Mouse (Mus musculus) 3134 (cell line): ENCODE measurements around the gene Frmpd4.
A peak's percentile ranks its signal among the peaks of the same experiment; 100 is the strongest.

Experiments used
- DNase-seq: peaks from one replicate; pipeline ENCODE4 v3.0.0-alpha.2; 2011; ENCODE audit warnings: low spot score; ENCODE audit not compliant: insufficient read length; ENCODE audit errors: extremely low read depth

The Frmpd4 gene

DNA sequence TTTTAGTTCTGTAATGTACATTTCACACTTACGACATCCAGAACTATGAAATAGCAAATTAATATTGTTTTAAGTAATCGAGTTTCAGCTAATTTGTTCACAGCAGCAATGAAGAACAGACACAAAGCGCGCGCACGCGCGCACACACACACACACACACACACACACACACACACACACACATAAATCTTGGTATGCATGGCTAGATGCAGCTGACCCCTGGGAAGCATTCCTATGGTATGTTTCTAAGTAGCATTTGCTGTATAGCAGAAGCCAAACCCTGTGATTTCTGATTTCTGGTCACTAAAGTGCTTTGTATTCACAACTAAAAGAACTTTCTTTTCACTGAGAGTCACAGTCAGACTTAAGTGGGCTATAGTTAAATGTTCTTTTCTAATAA lies 922.8 kb downstream of the Frmpd4 start:
- no peak for DNase-seq

DNA sequence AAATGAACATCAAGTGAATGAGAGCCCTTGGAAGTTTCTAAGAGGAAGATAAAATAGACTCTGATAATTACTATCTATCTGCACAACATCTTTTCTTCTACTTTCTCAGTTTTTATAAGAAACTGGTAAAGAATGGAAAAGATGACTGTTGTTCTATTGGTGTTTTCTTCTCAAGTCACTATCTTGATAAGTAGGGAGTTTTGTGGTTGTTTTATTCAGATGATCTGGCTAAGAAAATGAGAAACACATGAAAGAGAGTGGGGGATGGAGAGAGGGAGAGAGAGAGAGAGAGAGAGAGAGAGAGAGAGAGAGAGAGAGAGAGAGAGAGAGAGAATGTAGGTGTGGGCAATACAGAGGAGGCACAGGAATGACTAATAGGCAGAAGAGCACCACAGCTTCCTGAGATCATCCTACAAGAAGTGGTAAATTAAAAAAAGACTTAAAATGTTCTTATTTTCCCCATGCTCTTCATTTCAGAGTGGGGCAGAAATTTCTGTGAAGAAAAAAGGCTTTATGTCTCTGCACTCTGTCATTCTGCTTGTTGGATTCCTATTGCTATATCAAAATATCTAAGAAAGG lies 979.3 kb downstream of the Frmpd4 start:
- no peak for DNase-seq

DNA sequence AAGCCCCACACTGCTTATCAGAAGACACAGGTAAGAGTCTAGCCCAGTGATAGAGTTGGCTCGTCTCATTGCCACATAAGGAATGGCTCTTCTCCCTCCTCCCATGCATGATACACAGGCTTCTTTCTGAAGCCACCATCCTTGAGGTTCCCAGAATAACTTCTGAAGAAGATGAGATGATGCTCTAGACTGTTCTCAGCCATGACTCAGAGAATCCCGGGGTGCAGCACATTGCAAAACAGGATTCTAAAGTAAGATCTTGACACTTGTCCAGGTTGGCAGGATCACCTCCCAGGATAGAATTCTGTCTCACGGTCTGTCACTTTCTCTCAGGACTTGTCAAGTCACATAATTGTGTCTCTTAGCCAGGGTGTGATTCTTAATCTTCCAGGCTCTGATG lies 1024.2 kb downstream of the Frmpd4 start:
- DNase-seq = no peak

DNA sequence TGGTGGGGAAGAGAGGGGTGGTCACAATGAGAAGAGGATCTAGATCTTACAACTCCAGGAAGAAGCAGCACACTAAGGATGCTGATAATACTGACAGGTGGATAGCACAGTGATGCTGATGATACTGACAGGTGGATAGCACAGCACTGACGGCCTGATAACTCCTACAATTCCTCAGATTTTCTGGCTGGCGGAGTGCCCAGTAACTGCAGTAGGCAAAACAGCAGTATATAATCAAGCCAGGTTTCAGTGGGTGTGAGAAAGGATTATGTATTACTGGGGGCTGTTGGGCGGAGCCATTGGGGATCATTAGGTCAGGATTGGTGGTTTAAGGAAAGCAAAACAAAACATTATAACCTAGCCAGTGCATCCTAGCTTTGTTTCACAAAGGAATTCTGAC lies 1053.9 kb downstream of the Frmpd4 start:
- DNase-seq = no peak

DNA sequence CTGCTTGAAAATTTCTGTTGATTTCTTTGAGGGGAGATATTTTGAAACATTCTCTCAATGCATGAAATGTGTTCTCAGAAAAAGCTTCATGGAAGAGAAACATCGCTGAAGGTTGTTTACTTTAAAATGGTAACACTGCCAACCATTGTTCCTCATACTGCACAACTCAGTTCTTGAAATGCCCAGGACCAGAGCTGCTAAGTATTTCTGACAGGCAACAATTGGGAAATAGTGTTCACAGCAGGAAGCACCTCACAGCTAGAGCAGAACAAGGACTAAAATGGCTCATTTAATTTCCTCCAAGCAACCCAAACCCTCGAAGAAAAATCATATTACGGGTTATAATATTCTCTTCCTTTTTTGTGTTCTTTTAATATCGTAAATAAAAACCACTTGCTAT lies 1054.5 kb downstream of the Frmpd4 start:
- no peak for DNase-seq

DNA sequence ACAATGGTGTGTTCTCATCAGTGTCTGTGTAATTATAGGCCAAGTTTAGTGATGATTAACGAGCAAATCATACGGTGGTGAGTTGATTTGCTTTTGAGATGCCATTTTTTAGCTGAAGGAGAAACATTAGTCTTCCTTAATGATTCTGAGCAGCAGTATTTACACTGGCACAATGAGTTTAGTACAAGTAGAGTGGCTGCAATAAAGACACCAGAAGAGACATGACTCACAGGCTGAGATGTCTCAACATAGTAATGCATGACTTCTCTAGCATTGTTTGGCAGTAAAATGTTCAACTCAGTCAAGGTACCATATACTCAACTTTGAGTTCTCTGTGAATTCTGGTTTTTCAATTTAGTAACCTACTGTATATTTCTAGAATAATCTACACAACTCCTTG lies 1058.6 kb downstream of the Frmpd4 start:
- DNase-seq = no peak

DNA sequence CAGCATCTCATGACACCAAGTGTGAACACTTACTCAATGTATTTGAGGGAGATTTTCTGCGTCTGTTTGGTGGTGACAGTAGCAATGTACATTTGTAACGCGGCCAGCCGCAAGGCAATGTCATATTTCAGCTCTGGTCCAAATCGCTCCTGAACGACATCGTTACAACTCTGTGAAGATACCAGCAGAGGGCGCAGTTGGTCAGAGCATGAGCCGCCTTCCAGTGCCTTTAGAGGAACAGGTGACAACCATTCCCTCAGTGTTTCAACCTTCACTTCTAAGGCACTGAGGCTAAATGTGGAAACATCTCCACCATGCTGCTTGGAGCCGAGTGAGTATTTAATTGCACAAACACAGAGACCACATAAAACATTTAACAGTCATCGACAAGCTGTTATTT lies 1079.3 kb downstream of the Frmpd4 start:
- peak; percentile 1 for DNase-seq

DNA sequence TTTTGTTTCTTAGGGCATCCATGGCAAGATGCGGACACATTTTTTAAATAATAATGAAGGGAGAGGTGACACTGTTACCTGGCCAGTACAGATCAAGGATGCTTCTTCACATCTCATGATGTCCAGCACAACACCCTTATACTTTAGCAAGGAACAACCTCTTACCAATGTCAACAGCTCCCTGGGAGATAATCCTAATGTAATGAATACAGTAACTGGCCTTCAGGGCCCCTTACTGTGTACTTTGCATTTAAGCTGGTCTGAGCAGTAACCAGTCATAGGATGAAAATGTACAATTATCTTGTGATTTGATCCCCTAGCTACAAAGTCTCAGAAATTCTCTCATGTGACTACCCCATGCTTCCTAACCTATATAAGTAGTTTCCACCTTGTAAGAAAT lies 1084.8 kb downstream of the Frmpd4 start:
- DNase-seq = no peak

DNA sequence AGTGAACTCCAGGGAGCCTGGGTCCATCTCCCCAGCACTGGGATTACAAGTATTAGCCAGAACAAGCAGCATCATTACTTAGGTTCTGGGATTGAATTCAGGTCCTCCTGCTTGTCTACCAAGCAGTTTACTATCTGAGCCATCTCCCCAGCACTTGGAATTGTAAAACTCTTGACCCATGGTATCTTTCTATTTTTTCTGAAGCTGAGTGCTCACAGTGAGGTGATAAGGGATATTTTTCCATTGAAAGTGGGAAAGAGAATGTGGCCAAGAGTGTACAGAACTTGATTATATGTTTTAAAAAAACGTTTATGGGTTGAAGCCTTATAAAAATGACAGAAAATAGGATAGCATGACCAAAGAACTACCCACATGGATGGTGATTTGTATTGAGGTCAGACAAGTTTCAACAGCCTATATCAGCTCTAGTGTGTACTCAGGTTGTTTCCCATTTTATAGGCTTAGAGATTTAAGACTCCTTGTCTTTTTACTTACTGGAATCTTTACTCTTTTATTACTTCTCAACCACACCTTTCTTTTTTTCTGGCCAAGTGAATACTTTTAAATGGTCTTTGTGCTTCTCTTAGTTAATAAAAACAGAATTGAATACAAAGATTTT lies 1085.3 kb downstream of the Frmpd4 start:
- DNase-seq = no peak

DNA sequence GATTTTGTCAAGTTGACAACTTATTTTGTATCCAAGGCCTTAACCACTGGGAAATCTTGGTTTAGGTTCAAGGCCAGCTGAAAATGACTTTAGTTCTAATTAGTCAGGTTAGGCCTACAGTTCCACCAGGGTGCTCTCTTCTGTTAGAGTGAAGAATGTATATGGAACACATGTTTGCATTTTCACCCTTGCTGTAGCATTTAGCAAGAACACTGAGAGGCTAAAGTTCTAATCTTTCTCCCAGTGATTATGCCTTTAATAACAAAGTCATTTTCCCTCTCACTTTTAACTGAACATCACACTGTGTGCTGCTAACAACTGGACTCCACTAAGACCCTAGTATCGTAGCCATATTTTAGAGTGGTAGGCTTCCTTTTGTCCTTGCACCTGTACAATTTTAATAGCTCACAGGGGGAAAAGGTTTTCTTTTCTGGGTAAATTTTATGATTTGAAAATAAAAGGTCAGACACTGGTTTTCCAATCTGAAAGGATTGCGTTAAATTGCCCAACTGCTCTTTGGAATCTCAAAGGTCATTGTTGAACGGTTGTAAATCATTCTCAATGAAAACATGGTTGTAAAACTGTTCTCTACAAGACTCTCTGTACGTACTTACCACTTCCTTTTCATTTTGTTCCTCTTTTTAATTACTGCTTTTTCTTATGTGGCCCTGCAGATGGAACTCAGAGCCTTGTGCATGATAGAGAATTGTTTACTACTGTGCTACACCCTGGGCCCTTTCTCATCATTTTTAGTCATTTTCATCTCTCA lies 1093.4 kb downstream of the Frmpd4 start:
- DNase-seq = no peak

DNA sequence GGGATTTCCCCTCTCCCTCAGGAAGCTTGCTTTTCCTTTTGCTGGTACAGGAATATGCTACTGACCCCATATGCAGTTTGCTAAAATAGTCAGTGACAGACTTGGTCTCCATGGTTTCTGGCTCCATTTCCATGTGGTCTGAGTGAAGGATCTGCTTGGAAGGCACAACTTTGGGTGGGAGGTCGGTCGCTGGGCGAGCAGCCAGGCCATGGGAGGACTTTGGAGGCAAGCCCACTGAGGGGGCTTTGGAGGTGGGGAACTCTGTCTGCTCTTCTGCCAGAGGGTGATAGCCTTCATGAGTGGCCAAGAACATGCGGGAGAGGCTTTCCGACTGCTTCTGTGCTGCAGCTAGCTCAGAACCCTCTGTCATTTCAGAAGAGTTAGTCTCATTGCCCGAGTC lies 1099.4 kb downstream of the Frmpd4 start:
- DNase-seq = no peak

DNA sequence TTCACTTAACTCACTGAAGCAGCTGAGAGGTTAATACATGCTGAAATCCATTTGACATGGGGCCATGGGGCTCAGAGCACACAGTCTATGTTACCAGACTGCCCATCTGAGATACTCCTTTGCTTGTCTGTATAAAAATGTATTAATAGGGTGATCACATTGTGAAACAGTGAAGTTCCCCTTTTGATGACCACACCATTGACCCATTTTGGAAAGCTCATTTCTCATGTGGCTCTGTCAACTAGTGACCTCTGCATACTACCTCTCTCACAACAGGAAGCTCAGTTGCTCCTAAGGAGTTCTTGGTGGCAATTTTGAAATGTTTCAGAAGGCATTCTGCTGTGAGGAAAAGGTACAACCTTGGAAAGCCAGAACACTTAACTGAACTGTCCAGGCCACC lies 1142.1 kb downstream of the Frmpd4 start:
- no peak for DNase-seq

DNA sequence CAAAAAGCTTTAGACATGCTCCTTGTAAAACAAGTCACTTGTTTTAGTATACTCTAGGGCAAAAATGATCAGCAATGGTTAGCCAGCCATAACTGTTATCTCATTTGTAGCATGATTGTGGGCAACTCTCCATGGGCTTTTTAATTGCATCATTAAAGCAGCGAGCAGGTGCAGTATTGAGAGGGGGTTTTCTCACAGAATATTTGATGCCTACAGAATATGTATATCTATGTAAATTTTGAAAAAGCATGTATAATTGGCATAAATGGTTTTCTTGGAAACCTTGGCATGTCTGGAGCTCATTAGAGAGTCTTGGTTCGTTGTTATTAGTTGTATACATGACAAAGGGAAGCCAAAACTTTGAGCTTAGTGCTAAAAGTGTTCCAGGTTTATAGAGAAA lies 1143.1 kb downstream of the Frmpd4 start:
- no peak for DNase-seq
